Mouse (Mus musculus) stomach, embryonic 14.5 days (tissue): Measurements from ENCODE around the gene Kcnip1. TPM values are rescaled to one million over a fixed set of nuclear protein-coding genes. Genes with fewer than 3 reads are reported as not detected.

Source experiments
- ATAC-seq: fragments of 200-750 bp; cut with Nextera tagmentation; 2 replicates; pipeline ENCODE4 v1.8.0; 2017; ENCODE audit warnings: low read depth, moderate TSS enrichment; ENCODE audit not compliant: insufficient number of reproducible peaks, insufficient read depth, low FRiP score
- H3K27ac ChIP-seq: fragments of 300-500 bp; sonication (generic); 2 replicates; pipeline ENCODE4 v1.5.1; 2014; ENCODE audit warnings: mild to moderate bottlenecking, low read length, moderate library complexity, mixed read lengths
- H3K27me3 ChIP-seq: fragments of 300-500 bp; sonication (generic); 2 replicates; pipeline ENCODE4 v1.6.1; 2014; ENCODE audit warnings: low read length, control low read depth, mixed read lengths; ENCODE audit not compliant: control insufficient read depth, insufficient read depth
- H3K36me3 ChIP-seq: fragments of 300-500 bp; sonication (generic); 2 replicates; pipeline ENCODE4 v1.6.1; 2014; ENCODE audit warnings: mild to moderate bottlenecking, control low read depth, low read length, moderate library complexity, mixed read lengths; ENCODE audit not compliant: control insufficient read depth, insufficient read depth
- H3K4me1 ChIP-seq: fragments of 300-500 bp; sonication (generic); 2 replicates; pipeline ENCODE4 v1.6.1; 2014; ENCODE audit warnings: low read length, control low read depth, mixed read lengths; ENCODE audit not compliant: control insufficient read depth, insufficient read depth
- H3K4me2 ChIP-seq: fragments of 300-500 bp; sonication (generic); replicated peaks from 2 replicates; pipeline ENCODE4 v1.6.1; 2014; ENCODE audit warnings: low read depth, low read length, control low read depth
- H3K4me3 ChIP-seq: fragments of 300-500 bp; sonication (generic); 2 replicates; pipeline ENCODE4 v1.5.1; 2014; ENCODE audit warnings: low read depth, low read length, control low read depth
- H3K9ac ChIP-seq: fragments of 300-500 bp; sonication (generic); replicated peaks from 2 replicates; pipeline ENCODE4 v1.6.1; 2014; ENCODE audit warnings: low read depth, mild to moderate bottlenecking, control low read depth, low read length, moderate library complexity, mixed read lengths
- H3K9me3 ChIP-seq: fragments of 300-500 bp; sonication (generic); 2 replicates; pipeline ENCODE4 v1.6.1; 2016; ENCODE audit warnings: low read depth, low read length, control low read depth; ENCODE audit not compliant: control insufficient read depth
- WGBS: fragments of 180-500 bp; shearing (Covaris S2); extraction: QIAGEN DNeasy Blood & Tissue Kit; methylation state at CpG from one replicate; pipeline ENCODE4 v1.1.7; 2014; 5-methylcytosine and 5-hydroxymethylcytosine counted together
- polyA plus RNA-seq: library from polyadenylated mRNA; unstranded; fragments of >200 nt; fragmentation: Nextera tagmentation; extraction: Ambion mirVana; gene quantifications from 2 replicates; pipeline ENCODE4 v1.2.1, GENCODE M21; 2014

The Kcnip1 gene
- polyA plus RNA-seq, 1 experiment from 2014 or later = 11.1 TPM

- Histone ChIP-seq H3K4me3 (no peak overlapping the region), H3K9me3 (no peaks in the 10 kb centered on the region), H3K36me3 (no peaks in the 10 kb centered on the region), H3K27ac (no peak overlapping the region), H3K4me2 (no peak overlapping the region), H3K9ac (no peak overlapping the region), H3K27me3 (no peaks in the 10 kb centered on the region), H3K4me1 (no peaks in the 10 kb centered on the region)
- 69% methylated on average over 13 of the region's 13 CpGs for WGBS
- ATAC-seq = no peak
Observed at GRCm38 (mm10) chr11:33660016-33660913, 332.7 kb downstream of the Kcnip1 start.

- Histone ChIP-seq H3K4me1 (no peaks in the 10 kb centered on the region), H3K36me3 (no peaks in the 10 kb centered on the region), H3K4me2 (no peak overlapping the region), H3K4me3 (no peak overlapping the region), H3K9me3 (no peaks in the 10 kb centered on the region), H3K27me3 (no peaks in the 10 kb centered on the region), H3K27ac (no peak overlapping the region), H3K9ac (no peak overlapping the region)
- ATAC-seq = no peak
- 56% methylated on average over 7 of the region's 7 CpGs for WGBS
Observed at GRCm38 (mm10) chr11:33655861-33656593, 336.9 kb downstream of the Kcnip1 start.

DNA sequence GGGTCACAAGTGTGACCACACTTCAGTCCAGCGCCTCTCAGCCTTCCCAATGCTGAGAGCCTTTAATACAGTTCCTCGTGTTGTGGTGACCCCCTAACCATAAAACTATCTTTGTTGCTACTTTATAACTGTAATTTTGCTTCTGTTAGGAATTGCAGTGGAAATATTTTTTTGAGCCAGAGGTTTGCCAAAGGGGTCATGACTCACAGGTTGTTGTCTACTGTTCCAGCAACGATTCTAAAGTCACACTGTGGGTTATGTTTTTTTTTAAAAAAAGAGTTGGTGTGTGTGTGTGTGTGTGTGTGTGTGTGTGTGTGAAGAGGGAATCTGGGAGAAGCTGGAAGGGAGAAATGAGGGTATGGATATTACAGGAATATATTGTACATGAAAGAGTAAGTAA is 337.7 kb downstream of the Kcnip1 start:
- no peak for ATAC-seq
- Histone ChIP-seq H3K36me3 (no peaks in the 10 kb centered on the region), H3K9ac (no peak overlapping the region), H3K4me1 (no peaks in the 10 kb centered on the region), H3K27me3 (no peaks in the 10 kb centered on the region), H3K9me3 (no peaks in the 10 kb centered on the region), H3K27ac (no peak overlapping the region), H3K4me2 (no peak overlapping the region), H3K4me3 (no peak overlapping the region)
- WGBS = 68% methylated on average over 3 of the region's 3 CpGs

- no peak for ATAC-seq
- no peak overlapping the region for H3K27ac ChIP-seq
- WGBS = 83% methylated on average over 2 of the region's 2 CpGs
- no peak overlapping the region for H3K4me3 ChIP-seq
- H3K9ac ChIP-seq = no peak overlapping the region
- no peaks in the 10 kb centered on the region for H3K9me3 ChIP-seq
- no peaks in the 10 kb centered on the region for H3K27me3 ChIP-seq
- H3K4me2 ChIP-seq = no peak overlapping the region
- H3K36me3 ChIP-seq = no peaks in the 10 kb centered on the region
- no peaks in the 10 kb centered on the region for H3K4me1 ChIP-seq
Observed at GRCm38 (mm10) chr11:33654485-33654884, 338.5 kb downstream of the Kcnip1 start.

DNA sequence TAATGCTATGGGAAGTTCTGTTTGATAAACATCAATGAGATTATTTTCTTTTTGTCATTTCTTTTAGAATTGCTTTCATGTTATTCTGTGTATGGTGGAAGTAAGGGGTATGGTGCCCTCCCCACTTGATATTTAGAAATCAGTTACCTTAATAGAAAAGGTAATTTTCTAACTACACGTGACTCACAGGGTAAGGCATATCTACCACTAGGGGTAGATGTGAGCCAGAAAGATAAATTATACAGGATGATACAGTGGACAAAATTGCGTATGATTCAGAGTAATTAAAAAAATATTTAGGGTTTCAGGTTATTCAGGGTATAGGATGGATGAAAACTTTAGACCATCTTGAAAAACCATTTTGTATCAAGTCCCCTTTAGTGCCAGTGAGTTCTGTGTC is 343.6 kb downstream of the Kcnip1 start:
- Histone ChIP-seq H3K27ac (no peak overlapping the region), H3K36me3 (no peaks in the 10 kb centered on the region), H3K4me3 (no peak overlapping the region), H3K27me3 (no peaks in the 10 kb centered on the region), H3K4me1 (no peaks in the 10 kb centered on the region), H3K9me3 (no peaks in the 10 kb centered on the region), H3K4me2 (no peak overlapping the region), H3K9ac (no peak overlapping the region)
- ATAC-seq = no peak
- 65% methylated on average over 2 of the region's 2 CpGs for WGBS

GRCm38 (mm10) chr11:33637107-33637506 is 355.8 kb downstream of the Kcnip1 start:
- H3K4me2 ChIP-seq = no peak overlapping the region
- H3K9ac ChIP-seq = no peak overlapping the region
- H3K4me1 ChIP-seq = no peaks in the 10 kb centered on the region
- no peak overlapping the region for H3K4me3 ChIP-seq
- ATAC-seq = no peak
- no peaks in the 10 kb centered on the region for H3K27me3 ChIP-seq
- H3K9me3 ChIP-seq = no peaks in the 10 kb centered on the region
- no peak overlapping the region for H3K27ac ChIP-seq
- 92% methylated on average over 2 of the region's 2 CpGs for WGBS
- no peaks in the 10 kb centered on the region for H3K36me3 ChIP-seq

GRCm38 (mm10) chr11:33627136-33627742 is 365.7 kb downstream of the Kcnip1 start:
- Histone ChIP-seq H3K27me3 (no peaks in the 10 kb centered on the region), H3K9me3 (no peaks in the 10 kb centered on the region), H3K4me2 (no peak overlapping the region), H3K9ac (no peak overlapping the region), H3K36me3 (no peaks in the 10 kb centered on the region), H3K4me3 (no peak overlapping the region), H3K4me1 (no peaks in the 10 kb centered on the region), H3K27ac (no peak overlapping the region)
- WGBS = 90% methylated on average over 4 of the region's 4 CpGs
- ATAC-seq = no peak

- ATAC-seq = peak; percentile 67; the same call in 1 of the 2 replicates
- Histone ChIP-seq H3K4me1 (no peaks in the 10 kb centered on the region), H3K9me3 (no peaks in the 10 kb centered on the region), H3K27me3 (no peaks in the 10 kb centered on the region), H3K27ac (no peak overlapping the region), H3K4me2 (no peak overlapping the region), H3K36me3 (no peaks in the 10 kb centered on the region), H3K9ac (no peak overlapping the region), H3K4me3 (no peak overlapping the region)
- 6% methylated on average over 15 of the region's 15 CpGs for WGBS
Observed at GRCm38 (mm10) chr11:33614218-33614617, 378.7 kb downstream of the Kcnip1 start.
